20 mouse cellular contexts compared by ENCODE assay signal in genomic region chr3:103100735-103101134, GRCm38 (mm10). TPM values are rescaled to one million over a fixed set of nuclear protein-coding genes. Genes with fewer than 3 reads are reported as not detected.
A peak's percentile ranks its signal among the peaks of the same experiment; 100 is the strongest.
DNase-seq lines count a peak whose midpoint lies in the region; ATAC-seq and TF ChIP-seq lines count a peak whose summit lies in the region.
"Had no signal": no experiment of that assay in that cellular context is flagged by ENCODE, and none has a peak within 500 bp of the region (broad histone marks: within the 10 kb centered on the region; RNA-seq: fewer than 3 reads in every experiment).

No protein-coding gene starts in this region.

- no peak overlapping the region for H3K4me3 ChIP-seq in liver, adult 2 months (ENCODE audit: insufficient read depth, low read depth, low read length)
- no peak overlapping the region for H3K4me3 ChIP-seq in liver, embryonic 12.5 days
- no peak overlapping the region for H3K4me3 ChIP-seq in E14TG2a.4 (replicated peaks; ENCODE audit: low read length)
- H3K4me3 ChIP-seq: embryonic facial prominence, embryonic 15.5 days; forebrain, embryonic 15.5 days; heart, embryonic 12.5 days; limb, embryonic 15.5 days; neural tube, embryonic 13.5 days had no signal

- no peak for TF ChIP-seq CTCF in liver, adult 2 months (IDR thresholded peaks at IDR 0.05; ENCODE audit: low read depth, low read length)
- TF ChIP-seq CTCF in E14TG2a.4 (conservative IDR thresholded peaks at IDR 0.05; ENCODE audit: low read length) = peak; percentile 31

- peak; percentile 65 for DNase-seq in CD4-positive, CD25-positive, alpha-beta regulatory T cell, adult 2 months (ENCODE audit: low read depth, low spot score)
- DNase-seq in liver, adult 2 months (ENCODE audit: extremely low read depth, low read depth, low spot score) = peak; percentile 19
- DNase-seq in c-Kit-positive CD71-positive TER-119-positive erythroid progenitor cells, embryonic 14.5 days (ENCODE audit: low spot score) = peak; percentile 34
- no peak for DNase-seq in frontal cortex, postnatal 10 days (ENCODE audit: low spot score in 2 of 2)
- DNase-seq in frontal cortex, adult 2 months (ENCODE audit: extremely low spot score in 1 of 2, low spot score in 1 of 2) = no peak
- DNase-seq: adrenal gland, postnatal 14 days; B cell, adult 2 months; cerebellum, postnatal 14 days; gastrocnemius, postnatal 25 days; kidney, adult 11 months; spleen, adult 18-20 months had no signal

- H3K9ac ChIP-seq in liver, adult 2 months (ENCODE audit: low read depth, low read length) = no peak overlapping the region
- no peak overlapping the region for H3K9ac ChIP-seq in liver, embryonic 12.5 days
- H3K9ac ChIP-seq: embryonic facial prominence, embryonic 15.5 days; forebrain, embryonic 15.5 days; heart, embryonic 12.5 days; limb, embryonic 15.5 days; neural tube, embryonic 13.5 days had no signal

- no peak overlapping the region for H3K4me2 ChIP-seq in liver, embryonic 12.5 days
- H3K4me2 ChIP-seq: embryonic facial prominence, embryonic 15.5 days; forebrain, embryonic 15.5 days; heart, embryonic 12.5 days; limb, embryonic 15.5 days; neural tube, embryonic 13.5 days had no signal

- no peak overlapping the region for H3K27ac ChIP-seq in liver, adult 2 months (replicated peaks; ENCODE audit: insufficient read depth, low read depth, low read length)
- H3K27ac ChIP-seq in liver, embryonic 12.5 days = no peak overlapping the region
- H3K27ac ChIP-seq: forebrain, embryonic 15.5 days; limb, embryonic 15.5 days; neural tube, embryonic 13.5 days had no signal

- H3K79me2 ChIP-seq in liver, adult 2 months (ENCODE audit: control insufficient read depth, insufficient read depth, low read length) = no peaks in the 10 kb centered on the region

- TF ChIP-seq POLR2A in liver, adult 2 months (IDR thresholded peaks at IDR 0.05; ENCODE audit: extremely low read depth, insufficient read depth, low read length) = no peak

- no peaks in the 10 kb centered on the region for H3K36me3 ChIP-seq in liver, adult 2 months (ENCODE audit: control insufficient read depth, insufficient read depth, low read length)
- no peaks in the 10 kb centered on the region for H3K36me3 ChIP-seq in liver, embryonic 12.5 days
- H3K36me3 ChIP-seq in E14TG2a.4 (ENCODE audit: insufficient read depth, low read length) = 0 out of 2 replicates have a peak, but pooled peaks cover 3% of the 10 kb centered on the region
- H3K36me3 ChIP-seq: embryonic facial prominence, embryonic 15.5 days; forebrain, embryonic 15.5 days; heart, embryonic 12.5 days; limb, embryonic 15.5 days; neural tube, embryonic 13.5 days had no signal

- 61% methylated on average over 2 of the region's 2 CpGs for WGBS in liver, adult 2 months
- 30% methylated on average over 2 of the region's 2 CpGs for WGBS in liver, embryonic 12.5 days (ENCODE audit: insufficient replicate concordance)

- H3K27me3 ChIP-seq in liver, adult 2 months (ENCODE audit: control insufficient read depth, insufficient read depth, low read length) = no peaks in the 10 kb centered on the region
- peaks cover 9% of the 10 kb centered on the region; the same call in 1 of the 2 replicates for H3K27me3 ChIP-seq in liver, embryonic 12.5 days (replicated peaks)
- no peaks in the 10 kb centered on the region for H3K27me3 ChIP-seq in E14TG2a.4 (ENCODE audit: insufficient read depth, low read length)
- H3K27me3 ChIP-seq: embryonic facial prominence, embryonic 15.5 days; heart, embryonic 12.5 days; limb, embryonic 15.5 days had no signal

- ATAC-seq in CD4-positive, CD25-positive, alpha-beta regulatory T cell, adult 4 months = no peak
- no peak for ATAC-seq in liver, embryonic 12.5 days
- ATAC-seq: forebrain, embryonic 15.5 days; midbrain, embryonic 16.5 days had no signal

- H3K9me3 ChIP-seq in liver, embryonic 12.5 days (replicated peaks) = no peaks in the 10 kb centered on the region
- H3K9me3 ChIP-seq in E14TG2a.4 (ENCODE audit: low read length) = no peaks in the 10 kb centered on the region
- H3K9me3 ChIP-seq: embryonic facial prominence, embryonic 15.5 days; forebrain, embryonic 15.5 days; heart, embryonic 12.5 days; limb, embryonic 15.5 days; neural tube, embryonic 13.5 days had no signal

- H3K4me1 ChIP-seq in liver, adult 2 months (ENCODE audit: control insufficient read depth, insufficient read depth, low read length) = no peaks in the 10 kb centered on the region
- peaks cover 43% of the 10 kb centered on the region for H3K4me1 ChIP-seq in liver, embryonic 12.5 days
- H3K4me1 ChIP-seq in E14TG2a.4 (replicated peaks; ENCODE audit: low read depth, low read length) = peaks cover 63% of the 10 kb centered on the region

RNA-seq across cellular contexts. Expression of gene Dennd2c, which starts 1.7 kb away (rescaled TPM):
- 1 to 10 TPM; 1.4 to 1.6 TPM for polyA plus RNA-seq in CD4-positive, CD25-positive, alpha-beta regulatory T cell, adult 4 months (2017; shearing (Covaris generic))
- total RNA-seq in liver, adult 2 months (2014; rRNA removed) = 0.47 and 0.55 TPM in 2 replicates
- 0.07 and 0.09 TPM in 2 replicates for polyA plus RNA-seq in liver, adult 2 months (2012; rRNA removed)
- polyA plus RNA-seq in liver, embryonic 12.5 days (2016; fragmentation: Nextera tagmentation; extraction: Ambion mirVana) = 13.0 and 13.1 TPM in 2 replicates
- 1.3 and 1.5 TPM in 2 replicates for polyA plus RNA-seq in frontal cortex, adult 2 months (2012; rRNA removed)

RNA-seq across cellular contexts. Expression of gene Ampd1, which starts 26.9 kb away (rescaled TPM):
- 1 to 10 TPM; 3.9 to 7.1 TPM for polyA plus RNA-seq in CD4-positive, CD25-positive, alpha-beta regulatory T cell, adult 4 months (2017; shearing (Covaris generic))
- 0.46 TPM in 1 of 2 replicates, not detected in the other for total RNA-seq in liver, adult 2 months (2014; rRNA removed)
- polyA plus RNA-seq in liver, adult 2 months (2012; rRNA removed) = not detected in 2 replicates
- 0.12 and 0.13 TPM in 2 replicates for polyA plus RNA-seq in liver, embryonic 12.5 days (2016; fragmentation: Nextera tagmentation; extraction: Ambion mirVana)
- not detected in 2 replicates for polyA plus RNA-seq in frontal cortex, adult 2 months (2012; rRNA removed)
- total RNA-seq: adrenal gland, postnatal 14 days had no signal
- polyA plus RNA-seq: heart, embryonic 12.5 days; midbrain, embryonic 16.5 days; neural tube, embryonic 13.5 days had no signal

RNA-seq across cellular contexts. Expression of gene Nras, which starts 42.6 kb away (rescaled TPM):
- polyA plus RNA-seq in CD4-positive, CD25-positive, alpha-beta regulatory T cell, adult 4 months (2017; shearing (Covaris generic)) = 100 to 1,000 TPM; 106 to 107 TPM
- 12.1 and 12.6 TPM in 2 replicates for total RNA-seq in liver, adult 2 months (2014; rRNA removed)
- polyA plus RNA-seq in liver, adult 2 months (2012; rRNA removed) = 6.9 and 7.1 TPM in 2 replicates
- 59.4 and 61.5 TPM in 2 replicates for polyA plus RNA-seq in liver, embryonic 12.5 days (2016; fragmentation: Nextera tagmentation; extraction: Ambion mirVana)
- polyA plus RNA-seq in frontal cortex, adult 2 months (2012; rRNA removed) = 34.4 and 34.5 TPM in 2 replicates

Comparison
In these comparisons a context has a peak if more than half of its experiments do, and no peak if none do; other contexts are left out.
1. DNase-seq: peak in CD4-positive, CD25-positive, alpha-beta regulatory T cell, adult 2 months (single experiment), liver, adult 2 months (single experiment) and c-Kit-positive CD71-positive TER-119-positive erythroid progenitor cells, embryonic 14.5 days (single experiment); none in frontal cortex, postnatal 10 days (0 of 2) and frontal cortex, adult 2 months (0 of 2).